Mouse (Mus musculus): ENCODE results near the gene Prkab2.

DNA sequence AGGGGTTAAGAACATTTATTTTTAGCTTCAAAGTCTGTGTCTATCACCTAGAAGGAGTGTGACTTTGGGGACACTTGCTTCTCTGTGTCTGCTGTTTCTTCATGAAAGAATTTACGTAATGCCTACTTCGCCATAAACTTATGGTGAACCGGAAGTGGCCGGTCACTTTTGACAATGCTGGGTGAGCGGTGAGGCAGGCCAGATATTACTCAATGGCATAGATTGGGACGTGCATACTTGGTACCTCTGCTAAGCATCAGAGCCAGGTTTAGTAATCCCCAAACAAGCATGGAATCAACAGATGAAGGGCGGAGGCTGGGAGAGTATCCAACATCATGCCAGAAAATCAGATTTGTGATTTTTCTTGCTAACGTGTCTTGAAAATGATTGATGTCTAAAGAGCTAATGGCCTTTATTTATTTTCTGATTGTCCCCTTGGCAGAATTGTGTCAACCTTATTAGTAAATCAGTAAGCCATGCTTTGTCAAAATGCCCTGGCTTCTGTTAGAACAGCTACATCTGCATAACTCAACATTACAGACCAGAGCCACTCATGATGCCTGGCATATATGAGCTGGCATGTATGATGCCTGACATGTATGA lies 26.6 kb upstream of the Prkab2 start:
- TF ChIP-seq CTCF (IDR thresholded peaks at IDR 0.05; ENCODE audit: extremely low read depth, insufficient read depth, low read length) (no peak), POLR2A (IDR thresholded peaks at IDR 0.05; ENCODE audit: extremely low read depth, insufficient read depth, low read length) (no peak)

Data from cortical plate, adult 2 months (tissue).